26 mouse cellular contexts compared by ENCODE assay signal in genomic region chr17:7257208-7257607, GRCm38 (mm10).
DNase-seq lines count a peak whose midpoint lies in the region; ATAC-seq and TF ChIP-seq lines count a peak whose summit lies in the region.
"Had no signal": no experiment of that assay in that cellular context is flagged by ENCODE, and none has a peak within 500 bp of the region (broad histone marks: within the 10 kb centered on the region; RNA-seq: fewer than 3 reads in every experiment).

No protein-coding gene starts in this region.

- H3K9ac ChIP-seq in forebrain, postnatal 0 days: no peak overlapping the region
- H3K9ac ChIP-seq in forebrain, embryonic 12.5 days: no peak overlapping the region
- H3K9ac ChIP-seq in kidney, postnatal 0 days (ENCODE audit: low read depth, low read length): no peak overlapping the region
- no peak overlapping the region for H3K9ac ChIP-seq in kidney, embryonic 14.5 days (ENCODE audit: low read depth, low read length)
- no peak overlapping the region for H3K9ac ChIP-seq in midbrain, postnatal 0 days (replicated peaks; ENCODE audit: low read length, poor library complexity, severe bottlenecking)
- H3K9ac ChIP-seq in midbrain, embryonic 13.5 days (replicated peaks): no peak overlapping the region
- no peak overlapping the region for H3K9ac ChIP-seq in stomach, postnatal 0 days (ENCODE audit: low read length)
- H3K9ac ChIP-seq: liver, embryonic 13.5 days had no signal

- TF ChIP-seq EP300 in stomach, postnatal 0 days (optimal IDR thresholded peaks at IDR 0.05): no peak

- no peak overlapping the region for H3K4me2 ChIP-seq in forebrain, postnatal 0 days (ENCODE audit: low read depth)
- no peak overlapping the region for H3K4me2 ChIP-seq in forebrain, embryonic 12.5 days
- H3K4me2 ChIP-seq in kidney, postnatal 0 days (ENCODE audit: low read length): no peak overlapping the region
- no peak overlapping the region for H3K4me2 ChIP-seq in kidney, embryonic 14.5 days (replicated peaks; ENCODE audit: low read depth, low read length)
- no peak overlapping the region for H3K4me2 ChIP-seq in midbrain, postnatal 0 days (ENCODE audit: low read depth, low read length, poor library complexity, severe bottlenecking)
- H3K4me2 ChIP-seq in midbrain, embryonic 13.5 days (replicated peaks): no peak overlapping the region
- H3K4me2 ChIP-seq in stomach, postnatal 0 days (replicated peaks; ENCODE audit: low read depth): no peak overlapping the region
- H3K4me2 ChIP-seq: liver, embryonic 13.5 days; midbrain, embryonic 11.5 days had no signal

- WGBS in forebrain, postnatal 0 days: 81% methylated on average over 1 of the region's 1 CpGs
- WGBS in forebrain, embryonic 12.5 days: 73% methylated on average over 1 of the region's 1 CpGs
- 76% methylated on average over 1 of the region's 1 CpGs for WGBS in kidney, postnatal 0 days
- WGBS in kidney, embryonic 14.5 days: 84% methylated on average over 1 of the region's 1 CpGs
- 86% methylated on average over 1 of the region's 1 CpGs for WGBS in midbrain, postnatal 0 days
- WGBS in midbrain, embryonic 13.5 days: 87% methylated on average over 1 of the region's 1 CpGs
- 72% methylated on average over 1 of the region's 1 CpGs for WGBS in stomach, postnatal 0 days

- H3K4me1 ChIP-seq in forebrain, postnatal 0 days (ENCODE audit: insufficient read depth): no peaks in the 10 kb centered on the region
- peaks cover 5% of the 10 kb centered on the region; the same call in 1 of the 2 replicates for H3K4me1 ChIP-seq in forebrain, embryonic 12.5 days
- H3K4me1 ChIP-seq in kidney, postnatal 0 days (replicated peaks; ENCODE audit: insufficient read depth, low read length): peaks cover 23% of the 10 kb centered on the region
- peaks cover 28% of the 10 kb centered on the region for H3K4me1 ChIP-seq in kidney, embryonic 14.5 days (ENCODE audit: control insufficient read depth, insufficient read depth, low read length)
- H3K4me1 ChIP-seq in midbrain, postnatal 0 days (ENCODE audit: insufficient read depth, low read length): no peaks in the 10 kb centered on the region
- H3K4me1 ChIP-seq in midbrain, embryonic 13.5 days (replicated peaks): no peaks in the 10 kb centered on the region
- H3K4me1 ChIP-seq in stomach, postnatal 0 days (replicated peaks; ENCODE audit: control insufficient read depth, insufficient read depth): no peaks in the 10 kb centered on the region

- H3K9me3 ChIP-seq in forebrain, postnatal 0 days (ENCODE audit: low read length): no peaks in the 10 kb centered on the region
- H3K9me3 ChIP-seq in forebrain, embryonic 12.5 days: no peaks in the 10 kb centered on the region
- H3K9me3 ChIP-seq in kidney, postnatal 0 days (replicated peaks; ENCODE audit: low read length): no peaks in the 10 kb centered on the region
- H3K9me3 ChIP-seq in kidney, embryonic 14.5 days (ENCODE audit: control insufficient read depth, low read length): no peaks in the 10 kb centered on the region
- no peaks in the 10 kb centered on the region for H3K9me3 ChIP-seq in midbrain, postnatal 0 days (ENCODE audit: low read length)
- no peaks in the 10 kb centered on the region for H3K9me3 ChIP-seq in midbrain, embryonic 13.5 days
- no peaks in the 10 kb centered on the region for H3K9me3 ChIP-seq in stomach, postnatal 0 days (ENCODE audit: control insufficient read depth, low read length)
- H3K9me3 ChIP-seq: hindbrain, embryonic 10.5 days; liver, embryonic 13.5 days had no signal

- H3K4me3 ChIP-seq in forebrain, postnatal 0 days (ENCODE audit: low read depth, low read length): no peak overlapping the region
- no peak overlapping the region for H3K4me3 ChIP-seq in forebrain, embryonic 12.5 days (replicated peaks)
- no peak overlapping the region for H3K4me3 ChIP-seq in kidney, postnatal 0 days (replicated peaks; ENCODE audit: low read depth, low read length)
- no peak overlapping the region for H3K4me3 ChIP-seq in kidney, embryonic 14.5 days (ENCODE audit: low read length)
- no peak overlapping the region for H3K4me3 ChIP-seq in midbrain, postnatal 0 days (ENCODE audit: low read depth, low read length)
- no peak overlapping the region for H3K4me3 ChIP-seq in midbrain, embryonic 13.5 days (replicated peaks)
- no peak overlapping the region for H3K4me3 ChIP-seq in stomach, postnatal 0 days (ENCODE audit: low read depth, low read length)
- H3K4me3 ChIP-seq: hindbrain, embryonic 10.5 days; liver, embryonic 13.5 days had no signal

- no peak for DNase-seq in forebrain, postnatal 0 days
- no peak for DNase-seq in kidney, postnatal 0 days (ENCODE audit: low spot score)
- DNase-seq in midbrain, postnatal 0 days (ENCODE audit: low spot score): no peak
- no peak for DNase-seq in stomach, postnatal 0 days (ENCODE audit: low spot score)
- no peak for DNase-seq in kidney, postnatal 25 days
- DNase-seq: adrenal gland, postnatal 14 days; cerebellum, adult 11 months; cerebellum, adult 9-10 months; cerebellum, postnatal 36 days; heart, postnatal 14 days; kidney, adult 11 months; kidney, postnatal 10 days; left cerebral cortex, postnatal 4 days; liver, embryonic 13.5 days; lung, adult 2 months; lung, postnatal 14 days; right cerebral cortex, postnatal 14 days; thymus, postnatal 25 days had no signal

- no peak overlapping the region for H3K27ac ChIP-seq in forebrain, postnatal 0 days (ENCODE audit: low read depth, low read length)
- H3K27ac ChIP-seq in forebrain, embryonic 12.5 days: no peak overlapping the region
- H3K27ac ChIP-seq in kidney, postnatal 0 days: no peak overlapping the region
- H3K27ac ChIP-seq in kidney, embryonic 14.5 days (ENCODE audit: low read depth, low read length): no peak overlapping the region
- H3K27ac ChIP-seq in midbrain, postnatal 0 days (ENCODE audit: low read depth, low read length): no peak overlapping the region
- no peak overlapping the region for H3K27ac ChIP-seq in midbrain, embryonic 13.5 days
- no peak overlapping the region for H3K27ac ChIP-seq in stomach, postnatal 0 days (replicated peaks)
- H3K27ac ChIP-seq: hindbrain, embryonic 10.5 days; liver, embryonic 13.5 days had no signal

- H3K27me3 ChIP-seq in forebrain, postnatal 0 days (ENCODE audit: insufficient read depth, low read length): no peaks in the 10 kb centered on the region
- H3K27me3 ChIP-seq in forebrain, embryonic 12.5 days: no peaks in the 10 kb centered on the region
- H3K27me3 ChIP-seq in kidney, postnatal 0 days (ENCODE audit: insufficient read depth, low read length): no peaks in the 10 kb centered on the region
- H3K27me3 ChIP-seq in kidney, embryonic 14.5 days (ENCODE audit: control insufficient read depth, insufficient read depth, low read length): no peaks in the 10 kb centered on the region
- no peaks in the 10 kb centered on the region for H3K27me3 ChIP-seq in midbrain, postnatal 0 days (ENCODE audit: insufficient read depth, low read length)
- H3K27me3 ChIP-seq in midbrain, embryonic 13.5 days: no peaks in the 10 kb centered on the region
- H3K27me3 ChIP-seq in stomach, postnatal 0 days (ENCODE audit: control insufficient read depth, insufficient read depth, low read length): no peaks in the 10 kb centered on the region
- H3K27me3 ChIP-seq: liver, embryonic 13.5 days had no signal

- ATAC-seq in forebrain, postnatal 0 days: no peak
- no peak for ATAC-seq in forebrain, embryonic 12.5 days (ENCODE audit: low FRiP score)
- no peak for ATAC-seq in kidney, postnatal 0 days (replicated peaks; ENCODE audit: low FRiP score, low read depth)
- ATAC-seq in kidney, embryonic 14.5 days (ENCODE audit: low FRiP score, low TSS enrichment): no peak
- no peak for ATAC-seq in midbrain, postnatal 0 days (ENCODE audit: low FRiP score)
- no peak for ATAC-seq in midbrain, embryonic 13.5 days
- ATAC-seq in stomach, postnatal 0 days (ENCODE audit: low FRiP score, low TSS enrichment): no peak
- ATAC-seq: forebrain, embryonic 14.5 days; hindbrain, embryonic 16.5 days had no signal

- peak; percentile 25; the same call in 1 of the 2 replicates for TF ChIP-seq CTCF in forebrain, postnatal 0 days (IDR thresholded peaks at IDR 0.05; ENCODE audit: low read depth)
- TF ChIP-seq CTCF in kidney, postnatal 0 days (IDR thresholded peaks at IDR 0.05; ENCODE audit: low read depth): peak; percentile 29; the same call in 1 of the 2 replicates
- peak; percentile 39 for TF ChIP-seq CTCF in midbrain, postnatal 0 days (IDR thresholded peaks at IDR 0.05)
- peak; percentile 35 for TF ChIP-seq CTCF in stomach, postnatal 0 days (IDR thresholded peaks at IDR 0.05; ENCODE audit: low read depth)

- H3K36me3 ChIP-seq in forebrain, postnatal 0 days (ENCODE audit: insufficient read depth): peaks cover 4% of the 10 kb centered on the region; the same call in 1 of the 2 replicates
- H3K36me3 ChIP-seq in forebrain, embryonic 12.5 days (replicated peaks): 0 out of 2 replicates have a peak, but pooled peaks cover 7% of the 10 kb centered on the region
- H3K36me3 ChIP-seq in kidney, postnatal 0 days (ENCODE audit: insufficient read depth, low read length): no peaks in the 10 kb centered on the region
- H3K36me3 ChIP-seq in kidney, embryonic 14.5 days (ENCODE audit: control insufficient read depth, insufficient read depth, low read length): no peaks in the 10 kb centered on the region
- no peaks in the 10 kb centered on the region; the same call in 1 of the 2 replicates for H3K36me3 ChIP-seq in midbrain, postnatal 0 days (ENCODE audit: insufficient read depth, low read length)
- H3K36me3 ChIP-seq in midbrain, embryonic 13.5 days: peaks cover 9% of the 10 kb centered on the region; the same call in 1 of the 2 replicates
- H3K36me3 ChIP-seq in stomach, postnatal 0 days (ENCODE audit: control insufficient read depth, insufficient read depth, low read length): no peaks in the 10 kb centered on the region
- H3K36me3 ChIP-seq: G1E; liver, embryonic 13.5 days had no signal
